Comparison of ENCODE assay signal across 16 mouse cellular contexts in the genomic region with DNA sequence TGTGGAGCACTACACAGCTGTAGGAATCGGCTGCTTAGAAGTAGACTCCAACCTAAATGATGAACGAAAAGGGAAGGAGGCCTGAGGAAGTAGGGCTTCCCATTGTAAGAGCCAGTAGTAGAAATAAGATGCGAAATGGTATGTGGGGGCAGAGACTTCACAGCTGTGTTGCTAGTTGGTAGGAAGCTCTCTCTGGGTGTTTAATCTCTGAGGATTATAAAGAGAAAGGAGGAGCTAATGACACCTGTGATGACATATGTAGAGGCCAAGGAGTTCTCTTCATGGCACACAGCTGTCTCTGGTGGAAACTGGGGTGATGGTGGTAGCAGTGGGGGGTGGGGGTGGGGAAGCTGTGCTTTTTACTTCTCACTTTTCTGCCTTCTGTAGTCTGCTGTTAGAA. TPM values are rescaled to one million over a fixed set of nuclear protein-coding genes. Genes with fewer than 3 reads are reported as not detected.
A peak's percentile ranks its signal among the peaks of the same experiment; 100 is the strongest.
DNase-seq lines count a peak whose midpoint lies in the region; ATAC-seq and TF ChIP-seq lines count a peak whose summit lies in the region.
"Had no signal": no experiment of that assay in that cellular context is flagged by ENCODE, and none has a peak within 500 bp of the region (broad histone marks: within the 10 kb centered on the region; RNA-seq: fewer than 3 reads in every experiment).

No protein-coding gene starts in this region.

- no peaks in the 10 kb centered on the region for H3K36me3 ChIP-seq in spleen, adult 2 months (ENCODE audit: control insufficient read depth, insufficient read depth, low read length)
- H3K36me3 ChIP-seq in megakaryocyte, embryonic 14.5 days (replicated peaks; ENCODE audit: low read length) = peaks cover 56% of the 10 kb centered on the region
- no peaks in the 10 kb centered on the region for H3K36me3 ChIP-seq in forebrain, embryonic 12.5 days (replicated peaks)
- H3K36me3 ChIP-seq: G1E; neural tube, embryonic 13.5 days had no signal

- H3K4me3 ChIP-seq in spleen, adult 2 months (ENCODE audit: extremely low read depth, insufficient read depth, insufficient read length) = no peak overlapping the region
- peak overlapping the region; percentile 93 for H3K4me3 ChIP-seq in megakaryocyte, embryonic 14.5 days (replicated peaks)
- H3K4me3 ChIP-seq in forebrain, embryonic 12.5 days (replicated peaks) = no peak overlapping the region
- H3K4me3 ChIP-seq: heart, embryonic 12.5 days; neural tube, embryonic 13.5 days had no signal

- no peak overlapping the region for H3K4me2 ChIP-seq in forebrain, embryonic 12.5 days
- H3K4me2 ChIP-seq: heart, embryonic 12.5 days; neural tube, embryonic 13.5 days had no signal

- H3K27me3 ChIP-seq in spleen, adult 2 months (ENCODE audit: control insufficient read depth, insufficient read depth, low read length) = no peaks in the 10 kb centered on the region
- no peaks in the 10 kb centered on the region for H3K27me3 ChIP-seq in megakaryocyte, embryonic 14.5 days (replicated peaks)
- H3K27me3 ChIP-seq in forebrain, embryonic 12.5 days = no peaks in the 10 kb centered on the region
- H3K27me3 ChIP-seq: heart, embryonic 12.5 days; neural tube, embryonic 13.5 days had no signal

- WGBS in spleen, adult 2 months = 19% methylated on average over 3 of the region's 3 CpGs
- 90% methylated on average over 3 of the region's 3 CpGs for WGBS in forebrain, embryonic 12.5 days

- no peak for TF ChIP-seq POLR2A in spleen, adult 2 months (IDR thresholded peaks at IDR 0.05; ENCODE audit: low read depth, low read length)

- ATAC-seq in frontal cortex, adult (ENCODE audit: low TSS enrichment) = peak; percentile 73
- ATAC-seq in forebrain, embryonic 12.5 days (ENCODE audit: low FRiP score) = no peak
- ATAC-seq: hindbrain, postnatal 0 days had no signal

- no peak for DNase-seq in frontal cortex, postnatal 10 days (ENCODE audit: low spot score in 2 of 2)
- peak in 1 of 2 experiments; percentile 34 for DNase-seq in spleen, adult 2 months (ENCODE audit: low read depth in 1 of 2, low spot score in 2 of 2)
- DNase-seq in spleen, postnatal 36 days (ENCODE audit: low spot score in 2 of 2) = no peak
- peak; percentile 25 for DNase-seq in thymus, postnatal 25 days
- DNase-seq in urinary bladder, postnatal 4 days (ENCODE audit: low spot score in 2 of 2) = no peak
- DNase-seq: cerebellum, adult 9-10 months; lung, postnatal 10 days; midbrain, embryonic 14.5 days had no signal

- no peaks in the 10 kb centered on the region for H3K9me3 ChIP-seq in megakaryocyte, embryonic 14.5 days
- H3K9me3 ChIP-seq in forebrain, embryonic 12.5 days = no peaks in the 10 kb centered on the region; the same call in 1 of the 2 replicates
- H3K9me3 ChIP-seq: G1E; heart, embryonic 12.5 days; neural tube, embryonic 13.5 days had no signal

- H3K27ac ChIP-seq in spleen, adult 2 months (ENCODE audit: insufficient read depth, low read length) = peak overlapping the region; percentile 66
- no peak overlapping the region for H3K27ac ChIP-seq in forebrain, embryonic 12.5 days
- H3K27ac ChIP-seq: hindbrain, postnatal 0 days; kidney, postnatal 0 days; neural tube, embryonic 13.5 days had no signal

- no peak for TF ChIP-seq CTCF in spleen, adult 2 months (IDR thresholded peaks at IDR 0.05; ENCODE audit: extremely low read depth, insufficient read depth, insufficient read length, insufficient replicate concordance)

- peaks cover 28% of the 10 kb centered on the region for H3K4me1 ChIP-seq in spleen, adult 2 months (ENCODE audit: control insufficient read depth, insufficient read depth, insufficient read length)
- H3K4me1 ChIP-seq in megakaryocyte, embryonic 14.5 days = peaks cover 74% of the 10 kb centered on the region
- no peaks in the 10 kb centered on the region for H3K4me1 ChIP-seq in forebrain, embryonic 12.5 days

- H3K9ac ChIP-seq in forebrain, embryonic 12.5 days = no peak overlapping the region
- H3K9ac ChIP-seq: heart, embryonic 12.5 days; neural tube, embryonic 13.5 days had no signal

RNA-seq across cellular contexts. Expression of a gene that starts 27.3 kb away (rescaled TPM):
- 11.4 and 15.7 TPM in 2 replicates for polyA plus RNA-seq in spleen, adult 2 months (2012; rRNA removed)
- polyA plus RNA-seq in megakaryocyte, embryonic 14.5 days (2012; ENCODE audit: insufficient read depth, low replicate concordance) = 2.9 and 6.5 TPM in 2 replicates
- 85.0 and 89.3 TPM in 2 replicates for polyA plus RNA-seq in forebrain, embryonic 12.5 days (2016; fragmentation: Nextera tagmentation; extraction: Ambion mirVana)
